Mouse (Mus musculus) testis, adult 2 months (tissue): Measurements from ENCODE around the gene Igsf11.

Source experiments
- CTCF ChIP-seq: fragments of 200-500 bp; IDR thresholded peaks from 2 replicates; pipeline ENCODE4 v1.5.1; 2012; ENCODE audit warnings: low read depth, mild to moderate bottlenecking, inconsistent platforms, low read length, moderate library complexity; ENCODE audit not compliant: control insufficient read depth, insufficient read depth, insufficient replicate concordance
- POLR2A ChIP-seq: fragments of 200-500 bp; IDR thresholded peaks from 2 replicates; pipeline ENCODE4 v1.6.1; 2012; ENCODE audit warnings: low read depth, mild to moderate bottlenecking, inconsistent platforms, low read length, moderate library complexity; ENCODE audit not compliant: control insufficient read depth

GRCm38 (mm10) chr16:39006978-39007377 lies 114.5 kb downstream of the Igsf11 start:
- no peak for TF ChIP-seq CTCF
- no peak for TF ChIP-seq POLR2A
